In the genomic region with DNA sequence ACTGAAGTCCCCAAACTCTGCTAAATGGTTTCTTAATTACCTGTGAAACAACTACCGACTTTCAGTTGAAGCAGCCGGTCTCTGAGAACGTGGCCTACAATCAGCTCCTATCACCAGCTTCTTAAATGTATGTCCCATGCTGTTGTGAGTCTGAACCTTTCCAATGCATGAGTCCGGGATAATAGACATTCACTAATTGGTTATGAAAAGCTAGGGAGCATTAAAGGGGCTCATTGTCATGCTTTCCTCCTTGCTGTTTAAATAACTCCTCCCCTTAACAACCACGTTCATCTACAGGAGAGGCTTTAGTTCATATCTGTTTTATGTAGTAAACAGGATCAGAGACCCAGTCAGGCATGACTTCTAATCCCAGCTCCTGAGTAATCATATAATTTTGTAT, we compare ENCODE assay signal across 27 mouse cellular contexts.
"Had no signal": no experiment of that assay in that cellular context is flagged by ENCODE, and none has a peak within 500 bp of the region (broad histone marks: within the 10 kb centered on the region; RNA-seq: fewer than 3 reads in every experiment).

No protein-coding gene starts in this region.

- H3K4me3 ChIP-seq: gastrocnemius, adult 2 months; heart, adult 2 months; heart, embryonic 13.5 days; heart, embryonic 15.5 days; hindbrain, embryonic 13.5 days; hindbrain, embryonic 15.5 days; intestine, embryonic 15.5 days; kidney, embryonic 15.5 days; limb, embryonic 13.5 days; limb, embryonic 15.5 days; liver, embryonic 12.5 days had no signal

- DNase-seq: gastrocnemius, adult 2 months; gastrocnemius, postnatal 14 days; gastrocnemius, postnatal 36 days; heart, adult 11 months; heart, adult 2 months; heart, postnatal 14 days; heart, postnatal 36 days; kidney, adult 18-20 months; kidney, adult 8-10 months; kidney, postnatal 14 days; kidney, postnatal 36 days; layer of hippocampus, adult 9-11 months; layer of hippocampus, postnatal 36 days; left cerebral cortex, postnatal 4 days had no signal

- H3K4me1 ChIP-seq: heart, embryonic 13.5 days; heart, embryonic 15.5 days; hindbrain, embryonic 13.5 days; hindbrain, embryonic 15.5 days; intestine, embryonic 15.5 days; kidney, embryonic 15.5 days; limb, embryonic 13.5 days; limb, embryonic 15.5 days; liver, embryonic 12.5 days had no signal

- H3K36me3 ChIP-seq: heart, embryonic 13.5 days; heart, embryonic 15.5 days; hindbrain, embryonic 13.5 days; hindbrain, embryonic 15.5 days; intestine, embryonic 15.5 days; kidney, embryonic 15.5 days; limb, embryonic 13.5 days; limb, embryonic 15.5 days; liver, embryonic 12.5 days had no signal

- H3K9ac ChIP-seq: heart, embryonic 13.5 days; heart, embryonic 15.5 days; hindbrain, embryonic 13.5 days; hindbrain, embryonic 15.5 days; intestine, embryonic 15.5 days; kidney, embryonic 15.5 days; limb, embryonic 13.5 days; limb, embryonic 15.5 days; liver, embryonic 12.5 days had no signal

- H3K27ac ChIP-seq: gastrocnemius, adult 2 months; heart, adult 2 months; heart, embryonic 13.5 days; heart, embryonic 15.5 days; hindbrain, embryonic 13.5 days; hindbrain, embryonic 15.5 days; hindbrain, postnatal 0 days; intestine, embryonic 15.5 days; kidney, embryonic 15.5 days; kidney, postnatal 0 days; limb, embryonic 13.5 days; limb, embryonic 15.5 days; liver, embryonic 12.5 days had no signal

- H3K4me2 ChIP-seq: heart, embryonic 11.5 days; heart, embryonic 13.5 days; heart, embryonic 15.5 days; hindbrain, embryonic 13.5 days; hindbrain, embryonic 15.5 days; intestine, embryonic 15.5 days; kidney, embryonic 15.5 days; limb, embryonic 13.5 days; limb, embryonic 15.5 days; liver, embryonic 12.5 days had no signal

- H3K27me3 ChIP-seq: heart, embryonic 13.5 days; heart, embryonic 15.5 days; hindbrain, embryonic 13.5 days; hindbrain, embryonic 15.5 days; intestine, embryonic 15.5 days; kidney, embryonic 15.5 days; limb, embryonic 13.5 days; limb, embryonic 15.5 days; liver, embryonic 12.5 days had no signal

- ATAC-seq: hindbrain, postnatal 0 days; intestine, embryonic 15.5 days; intestine, postnatal 0 days; liver, embryonic 12.5 days had no signal

- H3K9me3 ChIP-seq: heart, embryonic 13.5 days; heart, embryonic 15.5 days; hindbrain, embryonic 13.5 days; hindbrain, embryonic 15.5 days; intestine, embryonic 15.5 days; kidney, embryonic 15.5 days; limb, embryonic 13.5 days; limb, embryonic 15.5 days; liver, embryonic 12.5 days had no signal
